Mouse (Mus musculus): ENCODE results near the gene Gramd4. TPM values are rescaled to one million over a fixed set of nuclear protein-coding genes. Genes with fewer than 3 reads are reported as not detected.

The Gramd4 gene
- polyA plus RNA-seq, 1 experiment from 2014 or later: 18.7 TPM

Other genes with a start within 250 kb of the Gramd4 start
- gene Cdpf1, start 246.0 kb upstream of the Gramd4 start, polyA plus RNA-seq (2015; fragmentation: Nextera tagmentation; extraction: Ambion mirVana): 48.8 and 49.8 TPM in 2 replicates
- gene Pkdrej, start 236.0 kb upstream of the Gramd4 start, polyA plus RNA-seq (2015; fragmentation: Nextera tagmentation; extraction: Ambion mirVana): 0.50 and 0.53 TPM in 2 replicates
- 4.9 and 6.2 TPM in 2 replicates for gene Ttc38, start 225.4 kb upstream of the Gramd4 start, polyA plus RNA-seq (2015; fragmentation: Nextera tagmentation; extraction: Ambion mirVana)
- gene Gtse1, start 197.9 kb upstream of the Gramd4 start, polyA plus RNA-seq (2015; fragmentation: Nextera tagmentation; extraction: Ambion mirVana): 24.8 and 25.5 TPM in 2 replicates
- gene Trmu, start 178.4 kb upstream of the Gramd4 start, polyA plus RNA-seq (2015; fragmentation: Nextera tagmentation; extraction: Ambion mirVana): 36.3 and 40.5 TPM in 2 replicates
- gene Celsr1, start 23.9 kb upstream of the Gramd4 start, polyA plus RNA-seq (2015; fragmentation: Nextera tagmentation; extraction: Ambion mirVana): 1.7 TPM in 2 replicates
- gene Cerk, start 128.4 kb downstream of the Gramd4 start, polyA plus RNA-seq (2015; fragmentation: Nextera tagmentation; extraction: Ambion mirVana): 18.7 and 19.3 TPM in 2 replicates
- 11.5 and 12.6 TPM in 2 replicates for gene Tbc1d22a, start 156.8 kb downstream of the Gramd4 start, polyA plus RNA-seq (2015; fragmentation: Nextera tagmentation; extraction: Ambion mirVana)